In the genomic region with DNA sequence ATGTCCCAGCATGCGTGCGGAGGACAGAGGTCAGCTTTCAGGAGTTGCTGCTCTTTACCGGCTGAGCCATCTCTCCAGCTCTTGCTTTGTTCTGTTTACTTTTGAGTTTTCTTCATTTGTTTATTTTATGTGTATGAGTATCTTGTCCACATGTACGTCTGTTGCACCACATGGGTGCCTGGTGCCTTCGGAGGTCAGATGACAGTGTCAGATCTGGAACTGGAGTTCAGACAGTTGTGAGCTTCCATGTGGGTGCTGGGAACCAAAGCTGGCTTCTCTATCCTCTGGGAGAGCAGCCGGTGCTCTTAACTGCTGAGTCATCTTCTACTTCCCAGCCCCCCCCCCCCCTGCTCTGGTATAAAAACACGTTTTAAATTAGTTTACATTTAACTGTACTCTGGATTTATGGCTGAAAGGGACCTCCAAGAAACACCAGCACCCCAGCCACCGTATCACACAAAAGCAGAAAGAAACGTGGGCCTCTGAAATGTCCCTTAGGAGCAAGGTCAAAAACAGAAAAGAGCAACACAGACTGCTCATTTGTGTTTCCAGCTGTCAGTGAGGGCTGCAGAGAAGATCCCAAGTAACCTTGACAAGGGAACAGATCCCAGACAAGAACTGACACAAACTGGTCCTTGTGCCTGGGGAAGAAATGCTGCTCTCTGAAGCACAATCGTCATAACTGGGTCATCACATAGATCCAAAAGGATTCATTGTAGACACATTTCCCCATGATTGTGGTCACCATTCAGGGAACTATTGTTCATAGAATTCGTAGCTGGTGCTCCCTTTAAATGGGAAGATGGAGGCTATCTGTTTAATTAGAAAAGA, we compare ENCODE assay signal across 9 mouse cellular contexts. TPM values are rescaled to one million over a fixed set of nuclear protein-coding genes. Genes with fewer than 3 reads are reported as not detected.
DNase-seq lines count a peak whose midpoint lies in the region; ATAC-seq and TF ChIP-seq lines count a peak whose summit lies in the region.
"Had no signal": no experiment of that assay in that cellular context is flagged by ENCODE, and none has a peak within 500 bp of the region (broad histone marks: within the 10 kb centered on the region; RNA-seq: fewer than 3 reads in every experiment).

No protein-coding gene starts in this region.

- H3K9me3 ChIP-seq in hindbrain, embryonic 13.5 days, result no peaks in the 10 kb centered on the region
- H3K9me3 ChIP-seq in hindbrain, postnatal 0 days (ENCODE audit: low read length), result no peaks in the 10 kb centered on the region
- no peaks in the 10 kb centered on the region for H3K9me3 ChIP-seq in liver, embryonic 14.5 days (ENCODE audit: control insufficient read depth, low read length)

- H3K27me3 ChIP-seq in hindbrain, embryonic 13.5 days, result no peaks in the 10 kb centered on the region
- no peaks in the 10 kb centered on the region for H3K27me3 ChIP-seq in hindbrain, postnatal 0 days (ENCODE audit: insufficient read depth, low read length)
- H3K27me3 ChIP-seq in liver, embryonic 14.5 days (ENCODE audit: control insufficient read depth, insufficient read depth, low read length), result no peaks in the 10 kb centered on the region
- H3K27me3 ChIP-seq: Patski had no signal

- no peak overlapping the region for H3K4me2 ChIP-seq in hindbrain, embryonic 13.5 days
- H3K4me2 ChIP-seq in hindbrain, postnatal 0 days (ENCODE audit: low read depth, low read length), result no peak overlapping the region
- H3K4me2 ChIP-seq in liver, embryonic 14.5 days (ENCODE audit: low read depth), result peak overlapping the region; percentile 84

- DNase-seq in hindbrain, postnatal 0 days (ENCODE audit: low spot score), result no peak
- DNase-seq in ES-CJ7 (ENCODE audit: low read depth, low spot score) (peak; percentile 56), adipocyte (ENCODE audit: low spot score) (no peak)
- DNase-seq in liver, embryonic 14.5 days (ENCODE audit: low read depth in 3 of 3, low spot score in 3 of 3), result peak in 2 of 3 experiments; percentile 34 to 45
- DNase-seq in right cerebral cortex, postnatal 36 days (ENCODE audit: low spot score in 2 of 2), result no peak
- DNase-seq in kidney, postnatal 14 days, result no peak

- no peaks in the 10 kb centered on the region for H3K4me1 ChIP-seq in hindbrain, embryonic 13.5 days (replicated peaks)
- H3K4me1 ChIP-seq in hindbrain, postnatal 0 days (ENCODE audit: insufficient read depth, low read length), result no peaks in the 10 kb centered on the region
- peaks cover 53 to 59% of the 10 kb centered on the region in 2 experiments for H3K4me1 ChIP-seq in liver, embryonic 14.5 days (replicated peaks; ENCODE audit: control insufficient read depth in 2 of 2, insufficient read depth in 2 of 2, low read length in 1 of 2)

- H3K4me3 ChIP-seq in hindbrain, embryonic 13.5 days, result no peak overlapping the region
- H3K4me3 ChIP-seq in hindbrain, postnatal 0 days (ENCODE audit: low read length), result no peak overlapping the region
- peak overlapping the region; percentile 48 for H3K4me3 ChIP-seq in liver, embryonic 14.5 days (ENCODE audit: insufficient read depth in 1 of 2, low read depth in 2 of 2, low read length in 2 of 2)

- TF ChIP-seq EP300 in liver, embryonic 14.5 days (IDR thresholded peaks at IDR 0.05; ENCODE audit: low read depth), result peak; percentile 29; the same call in 1 of the 2 replicates

- no peaks in the 10 kb centered on the region for H3K36me3 ChIP-seq in hindbrain, embryonic 13.5 days
- H3K36me3 ChIP-seq in hindbrain, postnatal 0 days (ENCODE audit: insufficient read depth, low read length), result no peaks in the 10 kb centered on the region
- no peaks in the 10 kb centered on the region for H3K36me3 ChIP-seq in liver, embryonic 14.5 days (replicated peaks; ENCODE audit: control insufficient read depth, insufficient read depth, low read depth)

- WGBS in hindbrain, embryonic 13.5 days, result 75% methylated on average over 11 of the region's 11 CpGs
- 71% methylated on average over 11 of the region's 11 CpGs for WGBS in hindbrain, postnatal 0 days
- 21% methylated on average over 11 of the region's 11 CpGs for WGBS in liver, embryonic 14.5 days (ENCODE audit: insufficient replicate concordance)

- peak overlapping the region; percentile 35; the same call in 1 of the 2 replicates for H3K27ac ChIP-seq in hindbrain, embryonic 13.5 days
- H3K27ac ChIP-seq in hindbrain, postnatal 0 days, result no peak overlapping the region
- H3K27ac ChIP-seq in liver, embryonic 14.5 days, result peak overlapping the region; percentile 90

- no peak for TF ChIP-seq CTCF in hindbrain, postnatal 0 days (IDR thresholded peaks at IDR 0.05; ENCODE audit: low read depth)
- no peak for TF ChIP-seq CTCF in liver, embryonic 14.5 days (IDR thresholded peaks at IDR 0.05; ENCODE audit: low read depth)

- H3K9ac ChIP-seq in hindbrain, embryonic 13.5 days, result no peak overlapping the region
- no peak overlapping the region for H3K9ac ChIP-seq in hindbrain, postnatal 0 days (replicated peaks; ENCODE audit: low read length)
- peak overlapping the region; percentile 70 for H3K9ac ChIP-seq in liver, embryonic 14.5 days (replicated peaks)

- no peak for ATAC-seq in hindbrain, embryonic 13.5 days (ENCODE audit: low FRiP score)
- no peak for ATAC-seq in hindbrain, postnatal 0 days
- peak; percentile 9; the same call in 1 of the 2 replicates for ATAC-seq in erythroblast, adult 5-6 weeks (replicated peaks; ENCODE audit: low FRiP score, poor library complexity, severe bottlenecking)
- peak; percentile 38 for ATAC-seq in liver, embryonic 14.5 days (ENCODE audit: insufficient read depth)
- ATAC-seq: Patski had no signal

RNA-seq across cellular contexts. Expression of a gene that starts 26.3 kb away (rescaled TPM):
- polyA plus RNA-seq in hindbrain, embryonic 13.5 days (2015; fragmentation: Nextera tagmentation; extraction: Ambion mirVana), result 7.9 and 8.6 TPM in 2 replicates
- 12.8 and 13.9 TPM in 2 replicates for total RNA-seq in hindbrain, postnatal 0 days (2014; rRNA removed)
- 4.2 and 4.8 TPM in 2 replicates for polyA plus RNA-seq in hindbrain, postnatal 0 days (2015; fragmentation: Nextera tagmentation; extraction: Ambion mirVana)
- 4.2 and 9.2 TPM in 2 replicates for total RNA-seq in erythroblast, adult 5-6 weeks (2015; ENCODE audit: low replicate concordance)
- total RNA-seq in erythroblast, adult 5-6 weeks (2017; ENCODE audit: low replicate concordance), result 7.1 and 17.3 TPM in 2 replicates
- 4.0 and 4.9 TPM in 2 replicates for polyA plus RNA-seq in liver, embryonic 14.5 days (2012; rRNA removed)
- polyA plus RNA-seq in liver, embryonic 14.5 days (2014; fragmentation: Nextera tagmentation; extraction: Ambion mirVana), result 2.3 and 2.7 TPM in 2 replicates

RNA-seq across cellular contexts. Expression of a gene that starts 42.5 kb away (rescaled TPM):
- polyA plus RNA-seq in hindbrain, embryonic 13.5 days (2015; fragmentation: Nextera tagmentation; extraction: Ambion mirVana), result 307 and 315 TPM in 2 replicates
- total RNA-seq in hindbrain, postnatal 0 days (2014; rRNA removed), result 444 and 454 TPM in 2 replicates
- polyA plus RNA-seq in hindbrain, postnatal 0 days (2015; fragmentation: Nextera tagmentation; extraction: Ambion mirVana), result 466 and 472 TPM in 2 replicates
- total RNA-seq in erythroblast, adult 5-6 weeks (2015; ENCODE audit: low replicate concordance), result 117 and 165 TPM in 2 replicates
- total RNA-seq in erythroblast, adult 5-6 weeks (2017; ENCODE audit: low replicate concordance), result 209 and 318 TPM in 2 replicates
- polyA plus RNA-seq in liver, embryonic 14.5 days (2012; rRNA removed), result 111 and 120 TPM in 2 replicates
- 163 and 182 TPM in 2 replicates for polyA plus RNA-seq in liver, embryonic 14.5 days (2014; fragmentation: Nextera tagmentation; extraction: Ambion mirVana)

Comparison
In these comparisons a context has a peak if more than half of its experiments do, and no peak if none do; other contexts are left out.
1. ATAC-seq: peak in erythroblast, adult 5-6 weeks (single experiment) and liver, embryonic 14.5 days (single experiment); none in hindbrain, embryonic 13.5 days (single experiment) and hindbrain, postnatal 0 days (single experiment).
2. H3K4me3 ChIP-seq: peak in liver, embryonic 14.5 days (2 of 2); none in hindbrain, embryonic 13.5 days (single experiment) and hindbrain, postnatal 0 days (single experiment).
3. DNase-seq: peak in ES-CJ7 (single experiment) and liver, embryonic 14.5 days (2 of 3); none in hindbrain, postnatal 0 days (single experiment), adipocyte (single experiment), right cerebral cortex, postnatal 36 days (0 of 2) and kidney, postnatal 14 days (single experiment).